19 mouse cellular contexts compared by ENCODE assay signal in genomic region chr17:12571316-12571715, GRCm38 (mm10). TPM values are rescaled to one million over a fixed set of nuclear protein-coding genes. Genes with fewer than 3 reads are reported as not detected.
DNase-seq lines count a peak whose midpoint lies in the region; ATAC-seq lines count a peak whose summit lies in the region.
"Had no signal": no experiment of that assay in that cellular context is flagged by ENCODE, and none has a peak within 500 bp of the region (broad histone marks: within the 10 kb centered on the region; RNA-seq: fewer than 3 reads in every experiment).

No protein-coding gene starts in this region.

- DNase-seq in ovary, adult 18-20 months (ENCODE audit: low spot score), result peak; percentile 22
- DNase-seq in ovary, postnatal 10 days (ENCODE audit: low spot score), result no peak
- peak; percentile 31 for DNase-seq in adrenal gland, postnatal 25 days
- DNase-seq in lung, postnatal 4 days, result peak; percentile 11 to 52
- no peak for DNase-seq in embryonic facial prominence, embryonic 10.5 days (ENCODE audit: low spot score)
- DNase-seq: cerebellum, adult 9-10 months; forebrain, postnatal 0 days; gastrocnemius, postnatal 10 days; liver; spleen, adult 18-20 months had no signal

- peak; percentile 75 for ATAC-seq in heart, embryonic 16.5 days (replicated peaks; ENCODE audit: extremely low read depth, insufficient read depth, low FRiP score)
- no peak for ATAC-seq in hindbrain, embryonic 16.5 days
- ATAC-seq: forebrain, postnatal 0 days; hindbrain, postnatal 0 days; midbrain, embryonic 13.5 days had no signal

- H3K9me3 ChIP-seq in heart, embryonic 16.5 days (replicated peaks; ENCODE audit: control insufficient read depth, low read length), result no peaks in the 10 kb centered on the region
- H3K9me3 ChIP-seq in embryonic facial prominence, embryonic 10.5 days, result no peaks in the 10 kb centered on the region
- no peaks in the 10 kb centered on the region for H3K9me3 ChIP-seq in hindbrain, embryonic 16.5 days (ENCODE audit: control insufficient read depth, low read length)
- H3K9me3 ChIP-seq: kidney, embryonic 15.5 days; midbrain, embryonic 13.5 days had no signal

- no peaks in the 10 kb centered on the region for H3K36me3 ChIP-seq in heart, embryonic 16.5 days (ENCODE audit: control insufficient read depth, insufficient read depth)
- H3K36me3 ChIP-seq in embryonic facial prominence, embryonic 10.5 days (replicated peaks), result no peaks in the 10 kb centered on the region
- H3K36me3 ChIP-seq in hindbrain, embryonic 16.5 days (ENCODE audit: control insufficient read depth, insufficient read depth, low read length), result no peaks in the 10 kb centered on the region
- H3K36me3 ChIP-seq: kidney, embryonic 15.5 days; midbrain, embryonic 13.5 days had no signal

- H3K27ac ChIP-seq in heart, embryonic 16.5 days (ENCODE audit: low read length), result peak overlapping the region; percentile 56; the same call in 1 of the 2 replicates
- no peak overlapping the region for H3K27ac ChIP-seq in embryonic facial prominence, embryonic 10.5 days (replicated peaks)
- H3K27ac ChIP-seq in hindbrain, embryonic 16.5 days (ENCODE audit: low read depth, low read length), result no peak overlapping the region
- H3K27ac ChIP-seq: hindbrain, postnatal 0 days; kidney, embryonic 15.5 days; midbrain, embryonic 13.5 days; stomach, postnatal 0 days had no signal

- H3K4me1 ChIP-seq in heart, embryonic 16.5 days (ENCODE audit: control insufficient read depth, insufficient read depth, low read length), result peaks cover 11% of the 10 kb centered on the region
- no peaks in the 10 kb centered on the region for H3K4me1 ChIP-seq in embryonic facial prominence, embryonic 10.5 days
- no peaks in the 10 kb centered on the region for H3K4me1 ChIP-seq in hindbrain, embryonic 16.5 days (ENCODE audit: control insufficient read depth, insufficient read depth, low read depth, low read length)
- H3K4me1 ChIP-seq: kidney, embryonic 15.5 days; midbrain, embryonic 13.5 days had no signal

- H3K4me3 ChIP-seq in heart, embryonic 16.5 days (ENCODE audit: low read length), result no peak overlapping the region
- no peak overlapping the region for H3K4me3 ChIP-seq in embryonic facial prominence, embryonic 10.5 days
- H3K4me3 ChIP-seq in hindbrain, embryonic 16.5 days (ENCODE audit: low read length), result no peak overlapping the region
- H3K4me3 ChIP-seq: erythroblast, embryonic 14.5 days; kidney, embryonic 15.5 days; midbrain, embryonic 13.5 days had no signal

- H3K27me3 ChIP-seq in heart, embryonic 16.5 days (ENCODE audit: control insufficient read depth, insufficient read depth, low read length), result no peaks in the 10 kb centered on the region
- no peaks in the 10 kb centered on the region for H3K27me3 ChIP-seq in embryonic facial prominence, embryonic 10.5 days (replicated peaks; ENCODE audit: low read depth, poor library complexity, severe bottlenecking)
- H3K27me3 ChIP-seq in hindbrain, embryonic 16.5 days (replicated peaks; ENCODE audit: control insufficient read depth, insufficient read depth, low read length), result no peaks in the 10 kb centered on the region
- H3K27me3 ChIP-seq: kidney, embryonic 15.5 days; midbrain, embryonic 13.5 days had no signal

- H3K9ac ChIP-seq in heart, embryonic 16.5 days (ENCODE audit: low read length), result no peak overlapping the region
- H3K9ac ChIP-seq in hindbrain, embryonic 16.5 days (ENCODE audit: low read depth, low read length), result no peak overlapping the region
- H3K9ac ChIP-seq: forebrain, postnatal 0 days; kidney, embryonic 15.5 days; midbrain, embryonic 13.5 days had no signal

- H3K4me2 ChIP-seq in heart, embryonic 16.5 days (ENCODE audit: low read depth, low read length), result 0 out of 2 replicates have a peak overlapping the region, but pooled peaks have one; percentile 1
- H3K4me2 ChIP-seq in hindbrain, embryonic 16.5 days (ENCODE audit: low read length), result no peak overlapping the region
- H3K4me2 ChIP-seq: kidney, embryonic 15.5 days; midbrain, embryonic 13.5 days had no signal

- WGBS in heart, embryonic 16.5 days, result 43% methylated on average over 6 of the region's 6 CpGs
- 83% methylated on average over 6 of the region's 6 CpGs for WGBS in embryonic facial prominence, embryonic 10.5 days
- WGBS in hindbrain, embryonic 16.5 days, result 73% methylated on average over 6 of the region's 6 CpGs

RNA-seq across cellular contexts. Expression of gene Slc22a2, which starts 12.6 kb away (rescaled TPM):
- 0.27 and 0.43 TPM in 2 replicates for total RNA-seq in adrenal gland, postnatal 25 days (2021)
- not detected in 2 replicates for polyA plus RNA-seq in heart, embryonic 16.5 days (2015; fragmentation: Nextera tagmentation; extraction: Ambion mirVana)
- not detected in 2 replicates for polyA plus RNA-seq in embryonic facial prominence, embryonic 10.5 days (2016; fragmentation: Nextera tagmentation; extraction: Ambion mirVana)
- polyA plus RNA-seq in hindbrain, embryonic 16.5 days (2015; fragmentation: Nextera tagmentation; extraction: Ambion mirVana), result 1.0 and 2.5 TPM in 2 replicates
- total RNA-seq: gastrocnemius, postnatal 10 days; MEL had no signal
- polyA plus RNA-seq: erythroblast, embryonic 14.5 days; lung, embryonic 16.5 days; stomach, postnatal 0 days had no signal

Comparison
In these comparisons a context has a peak if more than half of its experiments do, and no peak if none do; other contexts are left out.
1. DNase-seq: peak in ovary, adult 18-20 months (single experiment), adrenal gland, postnatal 25 days (single experiment) and lung, postnatal 4 days (2 of 2); none in ovary, postnatal 10 days (single experiment) and embryonic facial prominence, embryonic 10.5 days (single experiment).